Mouse (Mus musculus): Measurements from ENCODE around the gene Dzip1. TPM values are rescaled to one million over a fixed set of nuclear protein-coding genes. Genes with fewer than 3 reads are reported as not detected.

The Dzip1 gene
- polyA plus RNA-seq, 1 experiment from 2014 or later, result 20.1 TPM

- H3K27me3 ChIP-seq, result peaks cover 18% of the 10 kb centered on the region
- H3K9ac ChIP-seq, result no peak overlapping the region
- peaks cover 17% of the 10 kb centered on the region for H3K36me3 ChIP-seq
- H3K4me1 ChIP-seq, result peaks cover 18% of the 10 kb centered on the region
- WGBS, result 65% methylated on average over 8 of the region's 8 CpGs
- no peak overlapping the region for H3K4me2 ChIP-seq
- H3K9me3 ChIP-seq (replicated peaks), result no peaks in the 10 kb centered on the region
- no peak for ATAC-seq (replicated peaks; ENCODE audit: low FRiP score)
- H3K27ac ChIP-seq, result no peak overlapping the region
- H3K4me3 ChIP-seq (replicated peaks), result no peak overlapping the region
These were observed 6.2 kb downstream of the Dzip1 start for GRCm38 (mm10) chr14:118919025-118919424.

DNA sequence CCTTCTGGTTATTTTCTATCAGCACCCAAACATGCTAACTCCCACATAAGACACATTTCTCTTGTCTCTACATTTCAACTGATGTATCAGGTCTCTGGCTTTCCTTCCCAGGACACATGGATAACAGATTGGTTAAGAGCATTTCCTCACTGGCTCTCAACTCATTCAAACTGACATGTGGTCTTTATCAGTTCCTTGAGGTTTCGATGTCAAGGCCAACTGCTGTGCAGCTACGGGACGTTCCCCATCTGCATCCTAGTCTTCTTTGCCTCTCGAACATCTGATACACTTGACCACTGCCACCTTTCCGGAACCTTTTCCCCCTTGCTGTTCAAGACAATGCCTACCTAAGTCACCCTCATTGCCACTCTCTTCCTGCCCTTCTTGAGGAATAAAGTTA lies 11.6 kb downstream of the Dzip1 start:
- WGBS, result 44% methylated on average over 5 of the region's 5 CpGs
- no peak overlapping the region for H3K9ac ChIP-seq

GRCm38 (mm10) chr14:118911521-118911920 lies 13.7 kb downstream of the Dzip1 start:
- ATAC-seq (replicated peaks; ENCODE audit: low FRiP score), result no peak
- H3K4me2 ChIP-seq, result no peak overlapping the region
- H3K36me3 ChIP-seq, result peaks cover 46% of the 10 kb centered on the region
- H3K9ac ChIP-seq, result no peak overlapping the region
- H3K27me3 ChIP-seq, result no peaks in the 10 kb centered on the region
- peaks cover 28% of the 10 kb centered on the region for H3K4me1 ChIP-seq
- whole genome bisulfite sequencing, result 93% methylated on average over 6 of the region's 6 CpGs
- H3K9me3 ChIP-seq (replicated peaks), result no peaks in the 10 kb centered on the region
- no peak overlapping the region for H3K27ac ChIP-seq
- H3K4me3 ChIP-seq (replicated peaks), result no peak overlapping the region

More for the DNA sequence above, 11.6 kb downstream of the Dzip1 start:
- no peak overlapping the region for H3K4me3 ChIP-seq (replicated peaks)
- H3K36me3 ChIP-seq, result peaks cover 38% of the 10 kb centered on the region
- no peaks in the 10 kb centered on the region for H3K27me3 ChIP-seq
- no peak overlapping the region for H3K4me2 ChIP-seq
- H3K27ac ChIP-seq, result no peak overlapping the region
- peaks cover 18% of the 10 kb centered on the region for H3K4me1 ChIP-seq
- ATAC-seq (replicated peaks; ENCODE audit: low FRiP score), result no peak
- no peaks in the 10 kb centered on the region for H3K9me3 ChIP-seq (replicated peaks)

GRCm38 (mm10) chr14:118910332-118911222 lies 14.7 kb downstream of the Dzip1 start:
- Histone ChIP-seq H3K27me3 (no peaks in the 10 kb centered on the region), H3K9me3 (replicated peaks) (no peaks in the 10 kb centered on the region), H3K36me3 (peaks cover 44% of the 10 kb centered on the region), H3K4me2 (peak overlapping the region; percentile 46), H3K9ac (no peak overlapping the region), H3K4me1 (peaks cover 28% of the 10 kb centered on the region), H3K27ac (peak overlapping the region; percentile 61; the same call in 1 of the 2 replicates), H3K4me3 (replicated peaks) (peak overlapping the region; percentile 19)
- ATAC-seq (replicated peaks; ENCODE audit: low FRiP score), result peak; percentile 61; the same call in 1 of the 2 replicates
- 41% methylated on average over 29 of the region's 29 CpGs for WGBS

DNA sequence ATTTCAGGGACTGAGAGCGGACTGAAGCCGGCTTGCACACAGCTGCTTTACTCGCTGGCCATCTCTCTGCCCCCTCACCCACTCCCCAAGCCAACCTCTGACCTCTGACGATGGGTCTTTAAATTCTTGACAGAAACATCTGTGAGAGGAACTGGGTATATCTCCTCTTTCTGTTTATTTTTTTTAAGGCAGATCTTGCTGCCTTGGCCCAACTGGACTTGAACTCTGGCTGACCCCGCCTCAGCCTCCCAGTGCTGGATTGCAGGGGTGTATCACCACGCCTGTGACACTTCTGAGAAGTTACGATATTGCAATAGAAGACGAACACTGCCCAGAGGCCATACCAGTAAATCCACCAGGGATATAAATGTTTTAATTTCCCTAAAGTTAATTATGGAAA lies 15.4 kb downstream of the Dzip1 start:
- Histone ChIP-seq H3K27me3 (no peaks in the 10 kb centered on the region), H3K36me3 (peaks cover 46% of the 10 kb centered on the region), H3K9ac (no peak overlapping the region), H3K4me3 (replicated peaks) (no peak overlapping the region), H3K9me3 (replicated peaks) (no peaks in the 10 kb centered on the region), H3K4me2 (peak overlapping the region; percentile 46; the same call in 1 of the 2 replicates), H3K4me1 (peaks cover 28% of the 10 kb centered on the region), H3K27ac (peak overlapping the region; percentile 61; the same call in 1 of the 2 replicates)
- WGBS, result 29% methylated on average over 8 of the region's 8 CpGs
- peak; percentile 19; the same call in 1 of the 2 replicates for ATAC-seq (replicated peaks; ENCODE audit: low FRiP score)

GRCm38 (mm10) chr14:118907592-118907991 lies 17.7 kb downstream of the Dzip1 start:
- H3K27me3 ChIP-seq, result no peaks in the 10 kb centered on the region
- no peaks in the 10 kb centered on the region for H3K9me3 ChIP-seq (replicated peaks)
- peaks cover 60% of the 10 kb centered on the region for H3K36me3 ChIP-seq
- 66% methylated on average over 8 of the region's 8 CpGs for WGBS
- no peak for ATAC-seq (replicated peaks; ENCODE audit: low FRiP score)
- no peak overlapping the region for H3K4me3 ChIP-seq (replicated peaks)
- no peak overlapping the region for H3K27ac ChIP-seq
- H3K4me1 ChIP-seq, result peaks cover 28% of the 10 kb centered on the region
- H3K9ac ChIP-seq, result no peak overlapping the region
- H3K4me2 ChIP-seq, result no peak overlapping the region

DNA sequence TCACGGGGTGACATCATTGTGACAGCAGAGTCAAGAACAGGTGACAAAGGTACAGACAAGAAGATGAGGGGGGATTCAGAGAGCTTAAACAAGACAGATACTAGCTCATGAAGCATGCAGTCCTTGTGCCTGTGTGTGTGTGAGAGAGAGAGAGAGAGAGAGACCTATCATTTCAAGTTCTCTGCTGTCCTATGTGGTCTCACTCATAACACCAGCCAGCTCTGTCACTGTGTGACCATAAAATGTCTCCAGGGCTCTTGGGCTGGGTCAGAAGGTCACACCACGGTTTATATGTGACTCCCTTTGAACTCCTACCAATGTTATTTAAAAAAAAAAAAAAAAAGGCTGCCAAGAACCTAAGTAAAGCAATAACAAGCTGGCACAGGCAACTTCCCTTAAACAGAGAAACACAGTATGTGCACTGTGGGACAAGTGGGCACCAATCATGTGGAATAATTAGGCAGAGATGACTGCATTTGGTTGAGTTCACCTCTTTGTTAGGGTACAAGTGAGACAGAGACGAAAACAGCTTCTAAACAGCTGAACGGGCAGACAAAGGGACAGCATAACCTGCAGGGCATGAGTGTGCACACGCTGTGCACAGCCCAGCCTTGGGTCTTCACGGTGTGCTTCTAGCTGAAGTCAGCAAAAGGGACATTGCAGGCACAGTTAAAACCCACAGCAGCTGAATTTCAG lies 21.2 kb downstream of the Dzip1 start:
- Histone ChIP-seq H3K9ac (no peak overlapping the region), H3K4me3 (replicated peaks) (no peak overlapping the region), H3K4me2 (no peak overlapping the region), H3K4me1 (peaks cover 12% of the 10 kb centered on the region), H3K27ac (no peak overlapping the region), H3K9me3 (replicated peaks) (no peaks in the 10 kb centered on the region), H3K27me3 (no peaks in the 10 kb centered on the region), H3K36me3 (peaks cover 77% of the 10 kb centered on the region)
- ATAC-seq (replicated peaks; ENCODE audit: low FRiP score), result 0 out of 2 replicates have a peak, but pooled peaks have one; percentile 26
- 38% methylated on average over 6 of the region's 6 CpGs for WGBS

GRCm38 (mm10) chr14:118903397-118903796 lies 21.9 kb downstream of the Dzip1 start:
- whole genome bisulfite sequencing, result 85% methylated on average over 3 of the region's 3 CpGs
- ATAC-seq (replicated peaks; ENCODE audit: low FRiP score), result no peak
- Histone ChIP-seq H3K4me3 (replicated peaks) (no peak overlapping the region), H3K27ac (no peak overlapping the region), H3K36me3 (peaks cover 77% of the 10 kb centered on the region), H3K4me2 (no peak overlapping the region), H3K9me3 (replicated peaks) (no peaks in the 10 kb centered on the region), H3K27me3 (no peaks in the 10 kb centered on the region), H3K4me1 (peaks cover 12% of the 10 kb centered on the region), H3K9ac (no peak overlapping the region)

DNA sequence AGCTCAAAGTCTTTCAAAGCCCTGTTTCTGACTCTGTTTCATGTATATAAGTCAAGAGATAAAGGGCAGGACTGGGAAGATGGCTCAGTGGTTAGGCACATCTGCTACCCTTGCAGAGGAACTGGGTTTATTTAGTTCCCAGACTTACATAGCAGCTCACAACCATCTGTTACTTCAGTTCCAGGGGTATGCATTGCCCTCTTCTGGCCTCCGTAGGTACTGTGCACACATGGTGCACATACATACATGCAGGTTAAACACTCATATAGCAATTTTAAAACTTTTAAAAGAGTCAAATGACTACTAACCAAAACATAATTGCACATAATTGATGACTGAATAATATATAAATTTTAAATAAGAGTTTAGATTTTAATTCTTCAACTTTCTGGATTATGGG lies 24.3 kb downstream of the Dzip1 start:
- no peak overlapping the region for H3K9ac ChIP-seq
- no peak overlapping the region for H3K4me2 ChIP-seq
- H3K9me3 ChIP-seq (replicated peaks), result no peaks in the 10 kb centered on the region
- no peak for ATAC-seq (replicated peaks; ENCODE audit: low FRiP score)
- 0 out of 2 replicates have a peak, but pooled peaks cover 3% of the 10 kb centered on the region for H3K4me1 ChIP-seq
- no peak overlapping the region for H3K4me3 ChIP-seq (replicated peaks)
- H3K36me3 ChIP-seq, result peaks cover 65% of the 10 kb centered on the region
- no peaks in the 10 kb centered on the region for H3K27me3 ChIP-seq
- WGBS, result 98% methylated on average over 1 of the region's 1 CpGs
- H3K27ac ChIP-seq, result no peak overlapping the region

DNA sequence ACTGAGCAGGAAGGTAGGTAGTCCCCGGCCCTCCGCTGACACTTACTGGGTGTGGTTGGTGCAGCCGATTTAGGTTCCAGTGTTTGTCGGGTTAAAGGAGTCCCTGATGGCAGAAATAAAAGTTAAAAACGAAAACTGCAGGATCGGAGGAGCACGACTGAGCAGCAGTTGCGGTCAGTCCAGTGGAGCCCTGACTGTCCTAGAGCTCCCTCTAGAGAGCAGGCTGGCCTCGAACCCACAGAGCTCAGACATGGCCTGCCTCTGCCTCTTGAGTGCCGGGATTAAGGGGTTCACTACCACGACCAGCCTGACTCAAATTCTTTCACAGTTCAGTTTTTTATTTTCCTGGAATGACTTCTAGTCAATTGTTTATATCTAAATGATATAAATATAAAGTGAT lies 25.3 kb downstream of the Dzip1 start:
- Histone ChIP-seq H3K36me3 (peaks cover 67% of the 10 kb centered on the region), H3K4me1 (0 out of 2 replicates have a peak, but pooled peaks cover 3% of the 10 kb centered on the region), H3K27ac (no peak overlapping the region), H3K4me3 (replicated peaks) (no peak overlapping the region), H3K9ac (no peak overlapping the region), H3K4me2 (no peak overlapping the region), H3K9me3 (replicated peaks) (no peaks in the 10 kb centered on the region), H3K27me3 (no peaks in the 10 kb centered on the region)
- no peak for ATAC-seq (replicated peaks; ENCODE audit: low FRiP score)
- 80% methylated on average over 11 of the region's 11 CpGs for WGBS

GRCm38 (mm10) chr14:118895655-118896054 lies 29.6 kb downstream of the Dzip1 start:
- 65% methylated on average over 10 of the region's 10 CpGs for WGBS
- no peak overlapping the region for H3K9ac ChIP-seq
- no peak overlapping the region for H3K4me3 ChIP-seq (replicated peaks)
- ATAC-seq (replicated peaks; ENCODE audit: low FRiP score), result peak; percentile 59
- peak overlapping the region; percentile 59 for H3K27ac ChIP-seq
- no peaks in the 10 kb centered on the region for H3K4me1 ChIP-seq
- no peak overlapping the region for H3K4me2 ChIP-seq
- H3K36me3 ChIP-seq, result peaks cover 42% of the 10 kb centered on the region
- no peaks in the 10 kb centered on the region for H3K9me3 ChIP-seq (replicated peaks)
- no peaks in the 10 kb centered on the region for H3K27me3 ChIP-seq

DNA sequence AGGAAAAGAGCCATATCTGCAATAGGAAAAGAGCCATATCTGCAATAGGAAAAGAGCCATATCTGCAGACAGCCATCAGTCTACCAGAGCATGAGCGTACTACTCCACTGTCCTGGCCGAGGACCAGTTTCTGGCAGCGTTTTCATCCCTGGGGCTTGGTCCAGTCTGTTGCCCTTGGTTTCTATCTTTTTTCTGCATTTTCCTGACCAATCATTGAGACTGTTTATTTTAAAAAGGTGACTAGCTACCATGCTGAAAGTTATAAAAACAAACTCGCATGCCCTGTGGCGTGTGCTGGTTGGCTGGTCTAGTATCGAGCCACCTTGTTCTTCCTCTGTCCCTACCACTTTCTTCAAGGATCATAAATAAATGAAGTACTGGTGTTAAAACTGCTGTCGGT lies 30.0 kb downstream of the Dzip1 start:
- no peak overlapping the region for H3K4me3 ChIP-seq (replicated peaks)
- no peaks in the 10 kb centered on the region for H3K4me1 ChIP-seq
- H3K9ac ChIP-seq, result no peak overlapping the region
- 75% methylated on average over 7 of the region's 7 CpGs for WGBS
- ATAC-seq (replicated peaks; ENCODE audit: low FRiP score), result peak; percentile 30; the same call in 1 of the 2 replicates
- no peak overlapping the region for H3K4me2 ChIP-seq
- peaks cover 38% of the 10 kb centered on the region for H3K36me3 ChIP-seq
- no peaks in the 10 kb centered on the region for H3K9me3 ChIP-seq (replicated peaks)
- no peaks in the 10 kb centered on the region for H3K27me3 ChIP-seq
- H3K27ac ChIP-seq, result peak overlapping the region; percentile 59
